Mouse (Mus musculus) gastrocnemius, postnatal 36 days (tissue): ENCODE measurements at regions not wholly inside any gene's neighbourhood (a gene's known extent, or its start where the extent isn't known, plus 50 kb on each side); places are given as distances from the start of the nearest gene placed in this dataset.
"Not testable (repeated sequence)": the region's sequence is repeated elsewhere in the genome, so short reads cannot be mapped to it uniquely, and the experiment has no call there.

Experiments used
- DNase-seq, 2 experiments: peaks; one replicate each; pipeline ENCODE4 v3.0.0; 2022
- intact Hi-C: fragments of 180-260 bp; cut with DNase I; formaldehyde crosslinking; loops from one replicate; pipeline ENCODE4 v1.15.1; 2025

- intact Hi-C loops = no loop called here
These were observed 516.2 kb downstream of the Ets1 start for GRCm38 (mm10) chr9:33152186-33152585.

GRCm38 (mm10) chr9:33168159-33168558 lies 532.1 kb downstream of the Ets1 start:
- no peak for DNase-seq
- intact Hi-C loops = no loop called here

More at GRCm38 (mm10) chr9:33152186-33152585, 516.2 kb downstream of the Ets1 start:
- DNase-seq = no peak

GRCm38 (mm10) chr9:33169093-33169492 lies 533.1 kb downstream of the Ets1 start:
- intact Hi-C loops, DNase-seq: not testable (repeated sequence)

- intact Hi-C loops = no loop called here
- no peak for DNase-seq
These were observed 544.0 kb downstream of the Ets1 start for GRCm38 (mm10) chr9:33180066-33180465.

- no peak for DNase-seq
- intact Hi-C loops = no loop called here
These were observed 551.2 kb downstream of the Ets1 start for GRCm38 (mm10) chr9:33187187-33187586.

GRCm38 (mm10) chr9:33209083-33209482 lies 573.1 kb downstream of the Ets1 start:
- DNase-seq = no peak
- intact Hi-C loops = no loop called here

- DNase-seq = no peak
- intact Hi-C loops = no loop called here
These were observed 578.5 kb downstream of the Ets1 start for GRCm38 (mm10) chr9:33214523-33214922.

GRCm38 (mm10) chr9:33220981-33221380 lies 585.0 kb downstream of the Ets1 start:
- DNase-seq = no peak
- intact Hi-C loops = no loop called here

- no peak for DNase-seq
- intact Hi-C loops = no loop called here
These were observed 586.2 kb downstream of the Ets1 start for GRCm38 (mm10) chr9:33222066-33222805.

- intact Hi-C loops = no loop called here
These were observed 597.7 kb downstream of the Ets1 start for GRCm38 (mm10) chr9:33233699-33234131.

GRCm38 (mm10) chr9:33238190-33238589 lies 602.2 kb downstream of the Ets1 start:
- no peak for DNase-seq
- intact Hi-C loops = no loop called here

More at GRCm38 (mm10) chr9:33233699-33234131, 597.7 kb downstream of the Ets1 start:
- DNase-seq = no peak

- DNase-seq = no peak
- intact Hi-C loops = no loop called here
These were observed 602.8 kb downstream of the Ets1 start for GRCm38 (mm10) chr9:33238846-33239245.

- intact Hi-C loops = loop anchor here (10.0 kb wide), 1 partner anchor 836 kb away; no protein-coding TSS in a partner anchor
- no peak for DNase-seq
These were observed 604.5 kb downstream of the Ets1 start for GRCm38 (mm10) chr9:33240506-33240905.

GRCm38 (mm10) chr9:33240914-33241635 lies 605.1 kb downstream of the Ets1 start:
- no peak for DNase-seq
- intact Hi-C loops = loop anchor here (10.0 kb wide), 1 partner anchor 836 kb away; no protein-coding TSS in a partner anchor

GRCm38 (mm10) chr9:33246932-33247331 lies 610.9 kb downstream of the Ets1 start:
- intact Hi-C loops = loop anchor here (5.0 to 10.0 kb wide), 2 partner anchors 655 to 842 kb away; no protein-coding TSS in a partner anchor
- DNase-seq = peak in 1 of 2 experiments; percentile 5

- DNase-seq = no peak
- intact Hi-C loops = no loop called here
These were observed 622.2 kb downstream of the Ets1 start for GRCm38 (mm10) chr9:33258241-33258640.

GRCm38 (mm10) chr9:33260171-33260570 lies 624.1 kb downstream of the Ets1 start:
- intact Hi-C loops = no loop called here
- no peak for DNase-seq

- intact Hi-C loops = no loop called here
- no peak for DNase-seq
These were observed 653.4 kb downstream of the Ets1 start for GRCm38 (mm10) chr9:33289381-33289780.

GRCm38 (mm10) chr9:33292116-33292515 lies 656.1 kb downstream of the Ets1 start:
- no peak for DNase-seq
- intact Hi-C loops = no loop called here

- DNase-seq = no peak
- intact Hi-C loops = no loop called here
These were observed 659.9 kb downstream of the Ets1 start for GRCm38 (mm10) chr9:33295925-33296324.

- no peak for DNase-seq
- intact Hi-C loops = no loop called here
These were observed 683.6 kb downstream of the Ets1 start for GRCm38 (mm10) chr9:33319525-33320025.
